Mouse (Mus musculus) midbrain, embryonic 16.5 days (tissue): Measurements from ENCODE around the gene Dgat2. TPM values are rescaled to one million over a fixed set of nuclear protein-coding genes. Genes with fewer than 3 reads are reported as not detected.

ENCODE experiments used
- ATAC-seq: fragments of 200-750 bp; cut with Nextera tagmentation; 2 replicates; pipeline ENCODE4 v1.8.0; 2017; ENCODE audit warnings: moderate TSS enrichment
- H3K27ac ChIP-seq: fragments of 300-500 bp; sonication (generic); 2 replicates; pipeline ENCODE4 v1.5.1; 2014; ENCODE audit warnings: mild to moderate bottlenecking, low read length, mixed read lengths
- H3K27me3 ChIP-seq: fragments of 300-500 bp; sonication (generic); 2 replicates; pipeline ENCODE4 v1.6.1; 2014; ENCODE audit warnings: low read depth, low read length, mixed read lengths; ENCODE audit not compliant: control insufficient read depth, insufficient read depth
- H3K36me3 ChIP-seq: fragments of 300-500 bp; sonication (generic); 2 replicates; pipeline ENCODE4 v1.6.1; 2014; ENCODE audit warnings: mild to moderate bottlenecking, low read length, moderate library complexity, mixed read lengths; ENCODE audit not compliant: control insufficient read depth, insufficient read depth
- H3K4me1 ChIP-seq: fragments of 300-500 bp; sonication (generic); 2 replicates; pipeline ENCODE4 v1.6.1; 2014; ENCODE audit warnings: mild to moderate bottlenecking, low read length, mixed read lengths; ENCODE audit not compliant: control insufficient read depth, insufficient read depth
- H3K4me2 ChIP-seq: fragments of 300-500 bp; sonication (generic); 2 replicates; pipeline ENCODE4 v1.6.1; 2014; ENCODE audit warnings: mild to moderate bottlenecking, low read length, mixed read lengths
- H3K4me3 ChIP-seq: fragments of 300-500 bp; sonication (generic); 2 replicates; pipeline ENCODE4 v1.5.1; 2014; ENCODE audit warnings: low read depth, mild to moderate bottlenecking, low read length, moderate library complexity, mixed read lengths
- H3K9ac ChIP-seq: fragments of 300-500 bp; sonication (generic); 2 replicates; pipeline ENCODE4 v1.6.1; 2014; ENCODE audit warnings: low read depth, low read length, mixed read lengths
- H3K9me3 ChIP-seq: fragments of 300-500 bp; sonication (generic); replicated peaks from 2 replicates; pipeline ENCODE4 v1.6.1; 2014; ENCODE audit warnings: mild to moderate bottlenecking, low read length, mixed read lengths; ENCODE audit not compliant: control insufficient read depth, poor library complexity, severe bottlenecking
- WGBS: fragments of 180-500 bp; shearing (Covaris S2); extraction: QIAGEN DNeasy Blood & Tissue Kit; methylation state at CpG from one replicate; pipeline ENCODE4 v1.1.7; 2014; 5-methylcytosine and 5-hydroxymethylcytosine counted together
- polyA plus RNA-seq: library from polyadenylated mRNA; unstranded; fragments of >200 nt; fragmentation: Nextera tagmentation; extraction: Ambion mirVana; gene quantifications from 2 replicates; pipeline ENCODE4 v1.2.1, GENCODE M21; 2015

Dgat2 gene
- polyA plus RNA-seq, result 22.0 and 24.0 TPM in 2 replicates

GRCm38 (mm10) chr7:99182432-99183172, at the start of gene Dgat2:
Dgat2 (minus strand) TSS chr7:99182719.
- no peaks in the 10 kb centered on the region for H3K27me3 ChIP-seq
- peaks cover 10% of the 10 kb centered on the region for H3K4me1 ChIP-seq
- H3K4me3 ChIP-seq, result peak within 1 kb of the TSS; percentile 74
- peak within 1 kb of the TSS; percentile 85 for H3K4me2 ChIP-seq
- peak within 1 kb of the TSS; percentile 82 for H3K27ac ChIP-seq
- peak within 1 kb of the TSS; percentile 94 for H3K9ac ChIP-seq
- H3K9me3 ChIP-seq, result no peaks in the 10 kb centered on the region
- no peaks in the 10 kb centered on the region for H3K36me3 ChIP-seq
- peak; percentile 94 for ATAC-seq
- under 1% methylated on average over 63 of the region's 63 CpGs for WGBS

GRCm38 (mm10) chr7:99230061-99230747, 47.7 kb upstream of the Dgat2 start:
- H3K4me2 ChIP-seq, result no peak overlapping the region
- WGBS, result 83% methylated on average over 7 of the region's 7 CpGs
- no peaks in the 10 kb centered on the region for H3K9me3 ChIP-seq
- no peaks in the 10 kb centered on the region for H3K4me1 ChIP-seq
- H3K27ac ChIP-seq, result no peak overlapping the region
- H3K27me3 ChIP-seq, result no peaks in the 10 kb centered on the region
- no peaks in the 10 kb centered on the region for H3K36me3 ChIP-seq
- no peak overlapping the region for H3K4me3 ChIP-seq
- H3K9ac ChIP-seq, result no peak overlapping the region
- no peak for ATAC-seq

- no peak overlapping the region for H3K4me3 ChIP-seq
- H3K27me3 ChIP-seq, result no peaks in the 10 kb centered on the region
- 7% methylated on average over 2 of the region's 2 CpGs for WGBS
- H3K4me1 ChIP-seq, result no peaks in the 10 kb centered on the region
- no peak overlapping the region for H3K27ac ChIP-seq
- ATAC-seq, result no peak
- H3K4me2 ChIP-seq, result no peak overlapping the region
- no peaks in the 10 kb centered on the region for H3K9me3 ChIP-seq
- H3K9ac ChIP-seq, result no peak overlapping the region
- no peaks in the 10 kb centered on the region for H3K36me3 ChIP-seq
Measured at GRCm38 (mm10) chr7:99229411-99229810, 46.9 kb upstream of the Dgat2 start.

- no peaks in the 10 kb centered on the region for H3K4me1 ChIP-seq
- no peaks in the 10 kb centered on the region for H3K9me3 ChIP-seq
- H3K9ac ChIP-seq, result no peak overlapping the region
- H3K4me3 ChIP-seq, result no peak overlapping the region
- WGBS, result 79% methylated on average over 8 of the region's 8 CpGs
- H3K4me2 ChIP-seq, result no peak overlapping the region
- ATAC-seq, result no peak
- no peaks in the 10 kb centered on the region for H3K36me3 ChIP-seq
- no peak overlapping the region for H3K27ac ChIP-seq
- no peaks in the 10 kb centered on the region for H3K27me3 ChIP-seq
Measured at GRCm38 (mm10) chr7:99228825-99229224, 46.3 kb upstream of the Dgat2 start.

GRCm38 (mm10) chr7:99227267-99227666, 44.7 kb upstream of the Dgat2 start:
- H3K27me3 ChIP-seq, result no peaks in the 10 kb centered on the region
- H3K4me3 ChIP-seq, result no peak overlapping the region
- no peak overlapping the region for H3K4me2 ChIP-seq
- H3K9ac ChIP-seq, result no peak overlapping the region
- H3K9me3 ChIP-seq, result no peaks in the 10 kb centered on the region
- H3K36me3 ChIP-seq, result no peaks in the 10 kb centered on the region
- H3K27ac ChIP-seq, result no peak overlapping the region
- H3K4me1 ChIP-seq, result no peaks in the 10 kb centered on the region
- ATAC-seq, result no peak
- WGBS, result 96% methylated on average over 4 of the region's 4 CpGs

- no peaks in the 10 kb centered on the region for H3K36me3 ChIP-seq
- no peak overlapping the region for H3K4me3 ChIP-seq
- no peak overlapping the region for H3K27ac ChIP-seq
- H3K4me1 ChIP-seq, result no peaks in the 10 kb centered on the region
- no peak overlapping the region for H3K9ac ChIP-seq
- H3K27me3 ChIP-seq, result no peaks in the 10 kb centered on the region
- no peaks in the 10 kb centered on the region for H3K9me3 ChIP-seq
- no peak for ATAC-seq
- no peak overlapping the region for H3K4me2 ChIP-seq
- 94% methylated on average over 10 of the region's 10 CpGs for WGBS
Measured at GRCm38 (mm10) chr7:99226662-99227061, 44.1 kb upstream of the Dgat2 start.

GRCm38 (mm10) chr7:99225421-99225820, 42.9 kb upstream of the Dgat2 start:
- Histone ChIP-seq H3K4me1 (no peaks in the 10 kb centered on the region), H3K27me3 (no peaks in the 10 kb centered on the region), H3K9me3 (no peaks in the 10 kb centered on the region), H3K9ac (no peak overlapping the region), H3K4me2 (no peak overlapping the region), H3K27ac (no peak overlapping the region), H3K36me3 (no peaks in the 10 kb centered on the region), H3K4me3 (no peak overlapping the region)
- ATAC-seq, result no peak
- 75% methylated on average over 6 of the region's 6 CpGs for WGBS

- Histone ChIP-seq H3K27me3 (no peaks in the 10 kb centered on the region), H3K4me3 (no peak overlapping the region), H3K36me3 (no peaks in the 10 kb centered on the region), H3K9ac (no peak overlapping the region), H3K9me3 (no peaks in the 10 kb centered on the region), H3K27ac (no peak overlapping the region), H3K4me2 (no peak overlapping the region), H3K4me1 (no peaks in the 10 kb centered on the region)
- no peak for ATAC-seq
- WGBS, result 50% methylated on average over 1 of the region's 1 CpGs
Measured at GRCm38 (mm10) chr7:99224648-99225190, 42.2 kb upstream of the Dgat2 start.

GRCm38 (mm10) chr7:99224225-99224624, 41.7 kb upstream of the Dgat2 start:
- WGBS, result 58% methylated on average over 7 of the region's 7 CpGs
- Histone ChIP-seq H3K9ac (no peak overlapping the region), H3K27ac (no peak overlapping the region), H3K36me3 (no peaks in the 10 kb centered on the region), H3K4me2 (no peak overlapping the region), H3K4me1 (no peaks in the 10 kb centered on the region), H3K9me3 (no peaks in the 10 kb centered on the region), H3K27me3 (no peaks in the 10 kb centered on the region), H3K4me3 (no peak overlapping the region)
- no peak for ATAC-seq
